Mouse (Mus musculus) lung, postnatal 0 days (tissue): ENCODE measurements at regions not wholly inside any gene's neighbourhood (a gene's known extent, or its start where the extent isn't known, plus 50 kb on each side); places are given as distances from the start of the nearest gene placed in this dataset.

Source experiments
- CTCF ChIP-seq: IDR thresholded peaks from 2 replicates; pipeline ENCODE4 v1.5.1; 2016; ENCODE audit warnings: antibody characterized with exemption, mild to moderate bottlenecking
- EP300 ChIP-seq: IDR thresholded peaks from 2 replicates; pipeline ENCODE4 v1.6.1; 2016; ENCODE audit warnings: antibody characterized with exemption, mild to moderate bottlenecking, control low read depth

DNA sequence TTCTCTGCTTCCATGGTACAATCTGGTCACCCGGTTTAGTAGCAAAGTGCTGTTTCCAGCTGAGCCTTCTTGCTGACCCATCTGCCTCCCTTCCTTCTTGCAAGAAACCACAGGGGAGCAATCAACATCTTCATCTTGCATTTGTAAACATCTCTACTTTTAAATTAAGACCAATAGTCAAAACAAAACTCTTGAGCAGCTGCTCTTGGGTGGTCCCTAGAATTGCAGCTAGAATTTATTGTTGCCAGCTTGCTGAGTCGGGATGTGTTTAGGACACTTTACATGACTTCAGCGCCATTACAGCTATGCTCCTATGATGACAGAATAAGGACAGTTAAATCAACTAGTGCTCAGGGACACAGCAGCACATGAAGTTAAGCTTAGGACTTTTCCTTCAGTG is 62.4 kb upstream of the Ankrd50 start:
- TF ChIP-seq CTCF (no peak), EP300 (no peak)
